38 mouse cellular contexts compared by ENCODE assay signal in the genomic region with DNA sequence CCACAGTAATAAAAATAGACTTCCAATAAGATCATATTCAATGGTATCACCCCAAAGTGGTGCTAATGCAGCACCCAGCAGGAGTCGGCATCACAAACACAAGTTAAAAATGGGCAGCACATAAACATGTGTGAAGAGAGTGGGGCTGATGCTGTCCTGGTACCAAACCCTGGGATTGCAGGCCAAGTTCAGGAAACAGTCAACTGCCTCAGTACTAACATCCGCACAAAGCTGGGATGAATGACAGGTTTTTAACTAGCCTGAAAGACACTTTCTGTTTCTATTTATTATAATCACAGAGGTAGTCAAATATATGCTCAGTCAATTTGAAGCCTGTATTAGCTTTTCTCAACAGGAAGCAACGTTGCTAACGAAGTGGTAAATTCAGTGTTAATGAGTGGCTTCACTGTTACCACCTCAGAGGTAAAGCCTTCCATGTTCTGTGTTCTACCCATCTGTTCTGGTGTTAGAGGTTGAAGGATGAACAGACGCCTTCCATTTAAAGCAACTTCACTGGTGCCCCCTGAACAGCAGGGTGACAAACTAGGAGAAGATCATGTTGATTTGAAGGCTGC. TPM values are rescaled to one million over a fixed set of nuclear protein-coding genes. Genes with fewer than 3 reads are reported as not detected.
A peak's percentile ranks its signal among the peaks of the same experiment; 100 is the strongest.
DNase-seq lines count a peak whose midpoint lies in the region; ATAC-seq and TF ChIP-seq lines count a peak whose summit lies in the region.
"Had no signal": no experiment of that assay in that cellular context is flagged by ENCODE, and none has a peak within 500 bp of the region (broad histone marks: within the 10 kb centered on the region; RNA-seq: fewer than 3 reads in every experiment).

No protein-coding gene starts in this region.

- WGBS in hindbrain, postnatal 0 days, result 41% methylated on average over 5 of the region's 5 CpGs
- WGBS in hindbrain, embryonic 12.5 days, result 73% methylated on average over 5 of the region's 5 CpGs
- WGBS in forebrain, embryonic 15.5 days, result 27% methylated on average over 5 of the region's 5 CpGs

- peak; percentile 19 for DNase-seq in hindbrain, postnatal 0 days (ENCODE audit: low spot score)
- peak; percentile 88 for DNase-seq in brain, embryonic 14.5 days (ENCODE audit: low read depth)
- no peak for DNase-seq in embryo, embryonic 10 days (ENCODE audit: low spot score)
- DNase-seq in neural tube, embryonic 10.5 days (ENCODE audit: extremely low spot score, low spot score), result no peak
- DNase-seq in ovary, postnatal 10 days (ENCODE audit: low spot score), result no peak
- DNase-seq: adrenal gland, adult 8-10 months; cerebellum, postnatal 36 days; embryo, embryonic 11 days; gastrocnemius, postnatal 10 days; heart, postnatal 10 days; kidney, adult 8-10 months; kidney, postnatal 10 days; liver, postnatal 0 days; lung, postnatal 10 days; thymus, adult 2 months; thymus, postnatal 36 days had no signal

- TF ChIP-seq POLR2A in brain, embryonic 14.5 days (IDR thresholded peaks at IDR 0.05; ENCODE audit: borderline replicate concordance, extremely low read depth, insufficient read depth, insufficient read length, poor library complexity, severe bottlenecking), result no peak

- H3K9me3 ChIP-seq in hindbrain, postnatal 0 days (ENCODE audit: low read length), result no peaks in the 10 kb centered on the region
- no peaks in the 10 kb centered on the region for H3K9me3 ChIP-seq in hindbrain, embryonic 12.5 days (replicated peaks)
- H3K9me3 ChIP-seq in forebrain, embryonic 15.5 days, result no peaks in the 10 kb centered on the region
- H3K9me3 ChIP-seq: embryonic facial prominence, embryonic 12.5 days; heart, embryonic 13.5 days; hindbrain, embryonic 15.5 days; liver, embryonic 12.5 days; midbrain, embryonic 13.5 days had no signal

- no peak overlapping the region for H3K4me3 ChIP-seq in hindbrain, postnatal 0 days (ENCODE audit: low read length)
- H3K4me3 ChIP-seq in hindbrain, embryonic 12.5 days, result no peak overlapping the region
- no peak overlapping the region for H3K4me3 ChIP-seq in forebrain, embryonic 15.5 days
- H3K4me3 ChIP-seq: embryonic facial prominence, embryonic 12.5 days; heart, embryonic 13.5 days; hindbrain, embryonic 15.5 days; left cerebral cortex, adult 2 months; liver, embryonic 12.5 days; midbrain, embryonic 13.5 days had no signal

- TF ChIP-seq CTCF in hindbrain, postnatal 0 days (IDR thresholded peaks at IDR 0.05; ENCODE audit: low read depth), result no peak
- no peak for TF ChIP-seq CTCF in brain, embryonic 14.5 days (IDR thresholded peaks at IDR 0.05; ENCODE audit: borderline replicate concordance, extremely low read depth, insufficient read depth, insufficient read length)

- H3K9ac ChIP-seq in hindbrain, postnatal 0 days (replicated peaks; ENCODE audit: low read length), result no peak overlapping the region
- H3K9ac ChIP-seq in hindbrain, embryonic 12.5 days, result no peak overlapping the region
- no peak overlapping the region for H3K9ac ChIP-seq in forebrain, embryonic 15.5 days (replicated peaks)
- H3K9ac ChIP-seq: embryonic facial prominence, embryonic 12.5 days; heart, embryonic 13.5 days; hindbrain, embryonic 15.5 days; liver, embryonic 12.5 days; liver, postnatal 0 days; midbrain, embryonic 13.5 days had no signal

- no peak overlapping the region for H3K4me2 ChIP-seq in hindbrain, postnatal 0 days (ENCODE audit: low read depth, low read length)
- no peak overlapping the region for H3K4me2 ChIP-seq in hindbrain, embryonic 12.5 days (replicated peaks)
- no peak overlapping the region for H3K4me2 ChIP-seq in forebrain, embryonic 15.5 days (replicated peaks)
- H3K4me2 ChIP-seq: embryonic facial prominence, embryonic 12.5 days; heart, embryonic 13.5 days; hindbrain, embryonic 15.5 days; liver, embryonic 12.5 days; midbrain, embryonic 13.5 days had no signal

- H3K27me3 ChIP-seq in hindbrain, postnatal 0 days (ENCODE audit: insufficient read depth, low read length), result no peaks in the 10 kb centered on the region
- no peaks in the 10 kb centered on the region for H3K27me3 ChIP-seq in hindbrain, embryonic 12.5 days
- no peaks in the 10 kb centered on the region for H3K27me3 ChIP-seq in forebrain, embryonic 15.5 days
- H3K27me3 ChIP-seq: embryonic facial prominence, embryonic 12.5 days; heart, embryonic 13.5 days; hindbrain, embryonic 15.5 days; liver, embryonic 12.5 days; midbrain, embryonic 13.5 days had no signal

- peaks cover 8% of the 10 kb centered on the region; the same call in 1 of the 2 replicates for H3K36me3 ChIP-seq in hindbrain, postnatal 0 days (ENCODE audit: insufficient read depth, low read length)
- H3K36me3 ChIP-seq in hindbrain, embryonic 12.5 days, result peaks cover 28% of the 10 kb centered on the region
- H3K36me3 ChIP-seq in forebrain, embryonic 15.5 days, result peaks cover 30% of the 10 kb centered on the region

- no peaks in the 10 kb centered on the region for H3K4me1 ChIP-seq in hindbrain, postnatal 0 days (ENCODE audit: insufficient read depth, low read length)
- H3K4me1 ChIP-seq in hindbrain, embryonic 12.5 days, result peaks cover 6% of the 10 kb centered on the region; the same call in 1 of the 2 replicates
- peaks cover 11% of the 10 kb centered on the region for H3K4me1 ChIP-seq in forebrain, embryonic 15.5 days
- H3K4me1 ChIP-seq: embryonic facial prominence, embryonic 12.5 days had no signal

- H3K27ac ChIP-seq in hindbrain, postnatal 0 days, result no peak overlapping the region
- H3K27ac ChIP-seq in hindbrain, embryonic 12.5 days, result no peak overlapping the region
- 0 out of 2 replicates have a peak overlapping the region, but pooled peaks have one; percentile 11 for H3K27ac ChIP-seq in forebrain, embryonic 15.5 days (replicated peaks)
- H3K27ac ChIP-seq: embryonic facial prominence, embryonic 12.5 days; heart, embryonic 13.5 days; hindbrain, embryonic 15.5 days; left cerebral cortex, adult 2 months; liver, embryonic 12.5 days; macrophage; midbrain, embryonic 13.5 days had no signal

- no peak for ATAC-seq in hindbrain, postnatal 0 days
- ATAC-seq in hindbrain, embryonic 12.5 days (ENCODE audit: low FRiP score), result no peak
- peak; percentile 40 for ATAC-seq in activated CD4-positive, CD25-positive, alpha-beta regulatory T cell, adult 4 months
- ATAC-seq in forebrain, embryonic 15.5 days (replicated peaks), result peak; percentile 81
- ATAC-seq: intestine, embryonic 16.5 days; liver, embryonic 12.5 days; liver, postnatal 0 days; midbrain, embryonic 13.5 days had no signal

RNA-seq across cellular contexts. Expression of a gene that starts 31.4 kb away (rescaled TPM):
- not detected in 2 replicates for total RNA-seq in hindbrain, postnatal 0 days (2014; rRNA removed)
- polyA plus RNA-seq in hindbrain, postnatal 0 days (2015; fragmentation: Nextera tagmentation; extraction: Ambion mirVana), result not detected in 2 replicates
- polyA plus RNA-seq in hindbrain, embryonic 12.5 days (2016; fragmentation: Nextera tagmentation; extraction: Ambion mirVana), result not detected in 2 replicates
- polyA plus RNA-seq in activated CD4-positive, CD25-positive, alpha-beta regulatory T cell, adult 4 months (2017; shearing (Covaris generic)), result not detected
- polyA plus RNA-seq in brain, embryonic 14.5 days (2012; rRNA removed), result not detected in 2 replicates
- not detected in 2 replicates for polyA plus RNA-seq in forebrain, embryonic 15.5 days (2015; fragmentation: Nextera tagmentation; extraction: Ambion mirVana)
- total RNA-seq: adrenal gland, adult 8-10 months; adrenal gland, postnatal 4 days; gastrocnemius, postnatal 10 days; heart, adult 8-10 months; heart, postnatal 10 days; hematopoietic stem cell, adult 5-6 weeks; layer of hippocampus, postnatal 14 days; left cerebral cortex, adult 2 months; left cerebral cortex, postnatal 36 days; megakaryocyte-erythroid progenitor cell, adult 5-6 weeks; neutrophil, adult 5-6 weeks had no signal
- polyA plus RNA-seq: cerebellum, adult 2 months; embryonic facial prominence, embryonic 12.5 days; gonadal fat pad, adult 2 months; heart, embryonic 13.5 days; hindbrain, embryonic 15.5 days; intestine, embryonic 16.5 days; limb, embryonic 14.5 days; liver, embryonic 12.5 days; liver, postnatal 0 days; macrophage; midbrain, embryonic 13.5 days; neural tube, embryonic 11.5 days; thymus, adult 2 months had no signal

RNA-seq across cellular contexts. Expression of a gene that starts 56.8 kb away (rescaled TPM):
- total RNA-seq in hindbrain, postnatal 0 days (2014; rRNA removed), result 67.7 and 74.4 TPM in 2 replicates
- 65.9 and 66.8 TPM in 2 replicates for polyA plus RNA-seq in hindbrain, postnatal 0 days (2015; fragmentation: Nextera tagmentation; extraction: Ambion mirVana)
- polyA plus RNA-seq in hindbrain, embryonic 12.5 days (2016; fragmentation: Nextera tagmentation; extraction: Ambion mirVana), result 79.2 and 82.9 TPM in 2 replicates
- 10 to 100 TPM; 30.0 to 36.1 TPM for polyA plus RNA-seq in activated CD4-positive, CD25-positive, alpha-beta regulatory T cell, adult 4 months (2017; shearing (Covaris generic))
- 49.9 and 50.5 TPM in 2 replicates for polyA plus RNA-seq in brain, embryonic 14.5 days (2012; rRNA removed)
- polyA plus RNA-seq in forebrain, embryonic 15.5 days (2015; fragmentation: Nextera tagmentation; extraction: Ambion mirVana), result 77.8 and 86.8 TPM in 2 replicates

Comparison
In these comparisons a context has a peak if more than half of its experiments do, and no peak if none do; other contexts are left out.
1. ATAC-seq: peak in activated CD4-positive, CD25-positive, alpha-beta regulatory T cell, adult 4 months (single experiment) and forebrain, embryonic 15.5 days (single experiment); none in hindbrain, postnatal 0 days (single experiment) and hindbrain, embryonic 12.5 days (single experiment).
2. DNase-seq: peak in hindbrain, postnatal 0 days (single experiment) and brain, embryonic 14.5 days (single experiment); none in embryo, embryonic 10 days (single experiment), neural tube, embryonic 10.5 days (single experiment) and ovary, postnatal 10 days (single experiment).